Mouse (Mus musculus): ENCODE results near the gene Slco1c1. TPM values are rescaled to one million over a fixed set of nuclear protein-coding genes. Genes with fewer than 3 reads are reported as not detected.

Slco1c1 gene
- polyA plus RNA-seq, 1 experiment from 2014 or later, result 0.39 TPM

- H3K4me1 ChIP-seq, result no peaks in the 10 kb centered on the region
- H3K27me3 ChIP-seq, result no peaks in the 10 kb centered on the region
- H3K36me3 ChIP-seq, result no peaks in the 10 kb centered on the region
- H3K4me3 ChIP-seq (replicated peaks), result no peak overlapping the region
- H3K9me3 ChIP-seq (replicated peaks), result no peaks in the 10 kb centered on the region
- no peak overlapping the region for H3K4me2 ChIP-seq (replicated peaks)
- no peak overlapping the region for H3K9ac ChIP-seq
- WGBS, result 65% methylated on average over 6 of the region's 6 CpGs
- H3K27ac ChIP-seq (replicated peaks), result no peak overlapping the region
- ATAC-seq (ENCODE audit: insufficient number of reproducible peaks, low FRiP score, low TSS enrichment, low read depth), result no peak
Observed at GRCm38 (mm10) chr6:141530865-141531264, 6.7 kb downstream of the Slco1c1 start.

- H3K4me3 ChIP-seq (replicated peaks), result no peak overlapping the region
Observed at GRCm38 (mm10) chr6:141537298-141537697, 13.1 kb downstream of the Slco1c1 start.

GRCm38 (mm10) chr6:141541136-141541535 is 17.0 kb downstream of the Slco1c1 start:
- Histone ChIP-seq H3K4me2 (replicated peaks) (no peak overlapping the region), H3K27me3 (peaks cover 4% of the 10 kb centered on the region; the same call in 1 of the 2 replicates), H3K9ac (no peak overlapping the region), H3K36me3 (no peaks in the 10 kb centered on the region), H3K27ac (replicated peaks) (no peak overlapping the region), H3K4me1 (0 out of 2 replicates have a peak, but pooled peaks cover 5% of the 10 kb centered on the region), H3K9me3 (replicated peaks) (no peaks in the 10 kb centered on the region), H3K4me3 (replicated peaks) (no peak overlapping the region)
- ATAC-seq (ENCODE audit: insufficient number of reproducible peaks, low FRiP score, low TSS enrichment, low read depth), result no peak
- 74% methylated on average over 1 of the region's 1 CpGs for WGBS

More at GRCm38 (mm10) chr6:141537298-141537697, 13.1 kb downstream of the Slco1c1 start:
- 13% methylated on average over 3 of the region's 3 CpGs for WGBS
- Histone ChIP-seq H3K36me3 (no peaks in the 10 kb centered on the region), H3K27ac (replicated peaks) (no peak overlapping the region), H3K4me1 (0 out of 2 replicates have a peak, but pooled peaks cover 5% of the 10 kb centered on the region), H3K27me3 (peaks cover 4% of the 10 kb centered on the region; the same call in 1 of the 2 replicates), H3K9me3 (replicated peaks) (no peaks in the 10 kb centered on the region), H3K4me2 (replicated peaks) (no peak overlapping the region), H3K9ac (no peak overlapping the region)
- no peak for ATAC-seq (ENCODE audit: insufficient number of reproducible peaks, low FRiP score, low TSS enrichment, low read depth)

GRCm38 (mm10) chr6:141543344-141543743 is 19.2 kb downstream of the Slco1c1 start:
- Histone ChIP-seq H3K4me2 (replicated peaks) (no peak overlapping the region), H3K9me3 (replicated peaks) (no peaks in the 10 kb centered on the region), H3K27me3 (peaks cover 4% of the 10 kb centered on the region; the same call in 1 of the 2 replicates), H3K27ac (replicated peaks) (no peak overlapping the region), H3K36me3 (no peaks in the 10 kb centered on the region), H3K9ac (no peak overlapping the region), H3K4me3 (replicated peaks) (no peak overlapping the region), H3K4me1 (no peaks in the 10 kb centered on the region)
- 49% methylated on average over 7 of the region's 7 CpGs for WGBS
- ATAC-seq (ENCODE audit: insufficient number of reproducible peaks, low FRiP score, low TSS enrichment, low read depth), result no peak

GRCm38 (mm10) chr6:141558118-141558517 is 34.0 kb downstream of the Slco1c1 start:
- H3K9ac ChIP-seq, result no peak overlapping the region
- no peaks in the 10 kb centered on the region for H3K4me1 ChIP-seq
- no peaks in the 10 kb centered on the region for H3K9me3 ChIP-seq (replicated peaks)
- WGBS, result 70% methylated on average over 1 of the region's 1 CpGs
- H3K4me3 ChIP-seq (replicated peaks), result no peak overlapping the region
- no peaks in the 10 kb centered on the region for H3K36me3 ChIP-seq
- no peak for ATAC-seq (ENCODE audit: insufficient number of reproducible peaks, low FRiP score, low TSS enrichment, low read depth)
- H3K4me2 ChIP-seq (replicated peaks), result no peak overlapping the region
- no peaks in the 10 kb centered on the region for H3K27me3 ChIP-seq
- H3K27ac ChIP-seq (replicated peaks), result no peak overlapping the region

GRCm38 (mm10) chr6:141567366-141567765 is 43.2 kb downstream of the Slco1c1 start:
- Histone ChIP-seq H3K27me3 (no peaks in the 10 kb centered on the region), H3K36me3 (no peaks in the 10 kb centered on the region), H3K4me3 (replicated peaks) (no peak overlapping the region), H3K4me2 (replicated peaks) (no peak overlapping the region), H3K9me3 (replicated peaks) (no peaks in the 10 kb centered on the region), H3K27ac (replicated peaks) (no peak overlapping the region), H3K4me1 (no peaks in the 10 kb centered on the region), H3K9ac (no peak overlapping the region)
- ATAC-seq (ENCODE audit: insufficient number of reproducible peaks, low FRiP score, low TSS enrichment, low read depth), result no peak
- WGBS, result 72% methylated on average over 2 of the region's 2 CpGs

- Histone ChIP-seq H3K27me3 (no peaks in the 10 kb centered on the region), H3K27ac (replicated peaks) (no peak overlapping the region; the same call in 1 of the 2 replicates), H3K4me2 (replicated peaks) (no peak overlapping the region), H3K4me3 (replicated peaks) (no peak overlapping the region), H3K36me3 (no peaks in the 10 kb centered on the region), H3K4me1 (no peaks in the 10 kb centered on the region), H3K9me3 (replicated peaks) (no peaks in the 10 kb centered on the region), H3K9ac (no peak overlapping the region)
- WGBS, result 47% methylated on average over 10 of the region's 10 CpGs
- no peak for ATAC-seq (ENCODE audit: insufficient number of reproducible peaks, low FRiP score, low TSS enrichment, low read depth)
Observed at GRCm38 (mm10) chr6:141567852-141568558, 43.8 kb downstream of the Slco1c1 start.

GRCm38 (mm10) chr6:141568559-141568946 is 44.4 kb downstream of the Slco1c1 start:
- Histone ChIP-seq H3K9ac (no peak overlapping the region), H3K4me1 (no peaks in the 10 kb centered on the region), H3K27ac (replicated peaks) (no peak overlapping the region), H3K36me3 (no peaks in the 10 kb centered on the region), H3K4me3 (replicated peaks) (no peak overlapping the region), H3K9me3 (replicated peaks) (no peaks in the 10 kb centered on the region), H3K27me3 (no peaks in the 10 kb centered on the region), H3K4me2 (replicated peaks) (no peak overlapping the region)
- 63% methylated on average over 3 of the region's 3 CpGs for WGBS
- no peak for ATAC-seq (ENCODE audit: insufficient number of reproducible peaks, low FRiP score, low TSS enrichment, low read depth)

- H3K4me1 ChIP-seq, result no peaks in the 10 kb centered on the region
- 33% methylated on average over 3 of the region's 3 CpGs for WGBS
- H3K9me3 ChIP-seq (replicated peaks), result no peaks in the 10 kb centered on the region
- no peaks in the 10 kb centered on the region for H3K27me3 ChIP-seq
- no peaks in the 10 kb centered on the region for H3K36me3 ChIP-seq
- H3K4me2 ChIP-seq (replicated peaks), result no peak overlapping the region
- no peak overlapping the region for H3K4me3 ChIP-seq (replicated peaks)
- ATAC-seq (ENCODE audit: insufficient number of reproducible peaks, low FRiP score, low TSS enrichment, low read depth), result no peak
- H3K27ac ChIP-seq (replicated peaks), result no peak overlapping the region
- no peak overlapping the region for H3K9ac ChIP-seq
Observed at GRCm38 (mm10) chr6:141576646-141577200, 52.6 kb downstream of the Slco1c1 start.

- H3K9me3 ChIP-seq (replicated peaks), result no peaks in the 10 kb centered on the region
- ATAC-seq (ENCODE audit: insufficient number of reproducible peaks, low FRiP score, low TSS enrichment, low read depth), result no peak
- H3K9ac ChIP-seq, result no peak overlapping the region
- H3K4me2 ChIP-seq (replicated peaks), result no peak overlapping the region
- H3K4me3 ChIP-seq (replicated peaks), result no peak overlapping the region
- 32% methylated on average over 1 of the region's 1 CpGs for WGBS
- no peaks in the 10 kb centered on the region for H3K27me3 ChIP-seq
- no peaks in the 10 kb centered on the region for H3K36me3 ChIP-seq
- no peak overlapping the region for H3K27ac ChIP-seq (replicated peaks)
- no peaks in the 10 kb centered on the region for H3K4me1 ChIP-seq
Observed at GRCm38 (mm10) chr6:141584791-141585403, 60.7 kb downstream of the Slco1c1 start.

- H3K9ac ChIP-seq, result no peak overlapping the region
Observed at GRCm38 (mm10) chr6:141590002-141590401, 65.8 kb downstream of the Slco1c1 start.

More at GRCm38 (mm10) chr6:141590002-141590401, 65.8 kb downstream of the Slco1c1 start:
- Histone ChIP-seq H3K36me3 (no peaks in the 10 kb centered on the region), H3K4me1 (no peaks in the 10 kb centered on the region), H3K4me2 (replicated peaks) (no peak overlapping the region), H3K4me3 (replicated peaks) (no peak overlapping the region), H3K27me3 (no peaks in the 10 kb centered on the region), H3K27ac (replicated peaks) (no peak overlapping the region), H3K9me3 (replicated peaks) (no peaks in the 10 kb centered on the region)
- ATAC-seq (ENCODE audit: insufficient number of reproducible peaks, low FRiP score, low TSS enrichment, low read depth), result no peak
- WGBS, result 72% methylated on average over 1 of the region's 1 CpGs
